Mouse (Mus musculus) embryonic fibroblast, embryonic 13.5 days (primary cell): ENCODE results near the gene Gga2.

Experiments
- CTCF ChIP-seq: IDR thresholded peaks from 2 replicates; pipeline ENCODE4 v1.5.1; 2011; ENCODE audit warnings: mild to moderate bottlenecking, control low read depth, low read length, moderate library complexity, borderline replicate concordance; ENCODE audit not compliant: insufficient read depth
- POLR2A ChIP-seq: IDR thresholded peaks from 2 replicates; pipeline ENCODE4 v1.6.1; 2011; ENCODE audit warnings: low read depth, mild to moderate bottlenecking, control low read depth, low read length, moderate library complexity

- TF ChIP-seq CTCF: no peak
- no peak for TF ChIP-seq POLR2A
Measured at GRCm38 (mm10) chr7:122012949-122013348, 8.1 kb downstream of the Gga2 start.
